Mouse (Mus musculus): ENCODE data around the gene Efcc1.

The Efcc1 gene

DNA sequence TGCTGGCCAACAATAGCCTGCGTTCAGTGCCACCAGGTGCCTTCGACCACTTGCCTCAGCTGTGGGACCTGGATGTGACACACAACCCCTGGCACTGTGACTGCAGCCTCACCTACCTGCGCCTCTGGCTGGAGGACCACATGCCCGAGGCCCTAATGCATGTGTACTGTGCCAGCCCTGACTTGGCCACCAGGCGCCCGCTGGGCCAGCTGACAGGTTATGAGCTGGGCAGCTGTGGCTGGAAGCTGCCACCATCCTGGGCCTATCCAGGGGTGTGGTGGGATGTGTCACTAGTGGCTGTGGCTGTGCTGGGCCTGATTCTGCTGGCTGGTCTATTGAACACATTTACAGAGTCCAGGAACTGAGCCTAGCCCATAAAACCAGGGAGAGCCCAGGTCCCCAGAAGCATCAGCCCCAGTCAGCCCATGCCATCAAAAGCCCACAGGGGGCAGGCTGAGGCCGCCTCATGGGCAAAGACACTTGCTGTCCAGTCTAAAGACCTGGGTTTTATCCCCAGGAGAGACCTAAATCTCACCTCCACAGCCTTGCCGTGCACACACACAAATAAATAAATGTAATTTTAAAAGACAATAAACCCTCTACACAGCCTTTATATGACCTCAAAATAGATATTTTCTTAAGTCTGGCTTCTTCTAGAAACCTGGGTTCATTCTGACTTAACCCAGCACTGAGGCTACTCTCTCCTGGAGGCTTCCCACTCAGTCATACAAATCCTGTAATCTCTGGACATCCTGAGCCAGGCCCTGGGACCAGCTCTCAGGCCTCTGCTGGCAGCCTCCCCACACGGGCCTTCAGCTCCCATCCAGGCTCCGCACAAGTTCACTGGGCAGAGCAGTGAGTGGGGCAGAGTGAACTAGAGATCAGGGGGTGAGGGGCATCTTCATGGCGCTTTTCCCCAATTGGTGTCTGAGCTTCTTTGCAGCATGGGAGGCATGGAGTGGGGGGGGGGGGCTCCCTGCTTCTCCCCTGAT lies 48.8 kb downstream of the Efcc1 start:
- peak; percentile 23 for DNase-seq

DNA sequence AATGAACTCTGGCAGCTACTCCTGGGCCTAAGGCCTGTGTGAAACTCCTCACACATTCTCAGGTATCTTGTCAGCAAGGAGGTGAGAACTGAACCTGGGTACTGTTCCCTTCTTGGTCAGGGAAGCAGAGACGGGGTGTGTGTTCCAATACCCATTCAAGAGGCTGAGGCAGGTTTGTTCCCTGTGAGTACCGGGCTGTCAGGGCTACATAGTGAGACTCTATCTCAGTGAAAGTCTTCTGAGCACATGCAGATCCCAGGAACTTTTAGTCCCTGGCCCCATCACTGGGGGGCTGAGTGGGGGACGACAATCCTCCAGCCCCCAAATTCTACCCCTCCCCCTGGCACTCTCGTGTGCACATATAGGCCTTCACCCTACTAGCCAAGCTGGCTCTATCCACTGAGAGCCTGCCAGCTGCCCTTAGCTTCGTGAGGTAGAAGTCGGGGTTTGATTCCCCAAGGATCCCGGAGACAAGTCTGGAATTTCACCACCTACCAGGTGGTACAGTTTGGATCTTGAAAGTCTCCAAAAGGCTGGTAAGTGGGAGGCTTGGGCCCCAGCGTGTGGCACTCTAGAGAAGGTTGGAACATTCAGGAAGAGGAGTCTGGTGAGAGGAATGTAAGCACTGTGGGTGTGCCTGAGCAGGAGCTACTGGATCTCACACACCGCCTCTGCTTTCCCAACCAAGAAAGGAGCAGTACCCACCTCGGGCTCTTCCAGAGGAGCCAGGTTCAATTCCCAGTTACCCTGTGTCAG lies 50.1 kb downstream of the Efcc1 start:
- DNase-seq = no peak

DNA sequence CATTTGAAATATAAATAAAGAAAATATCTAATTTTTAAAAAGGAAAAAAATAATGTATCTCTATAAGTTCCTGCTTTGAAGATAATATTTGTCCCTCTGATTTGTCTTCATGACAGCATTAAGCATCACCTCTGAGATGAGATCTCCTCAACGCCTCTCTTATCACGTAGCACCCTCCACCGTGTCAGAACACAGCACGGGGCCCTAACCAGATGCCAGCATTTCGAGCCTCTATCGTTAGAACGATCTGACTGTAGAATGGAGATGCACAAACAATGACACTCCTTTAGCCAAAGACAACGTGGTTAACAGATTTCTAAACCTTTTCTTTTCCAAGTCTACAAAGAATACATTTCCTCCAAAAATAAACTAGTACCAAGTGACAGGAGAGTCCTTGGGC lies 53.4 kb downstream of the Efcc1 start:
- no peak for DNase-seq

DNA sequence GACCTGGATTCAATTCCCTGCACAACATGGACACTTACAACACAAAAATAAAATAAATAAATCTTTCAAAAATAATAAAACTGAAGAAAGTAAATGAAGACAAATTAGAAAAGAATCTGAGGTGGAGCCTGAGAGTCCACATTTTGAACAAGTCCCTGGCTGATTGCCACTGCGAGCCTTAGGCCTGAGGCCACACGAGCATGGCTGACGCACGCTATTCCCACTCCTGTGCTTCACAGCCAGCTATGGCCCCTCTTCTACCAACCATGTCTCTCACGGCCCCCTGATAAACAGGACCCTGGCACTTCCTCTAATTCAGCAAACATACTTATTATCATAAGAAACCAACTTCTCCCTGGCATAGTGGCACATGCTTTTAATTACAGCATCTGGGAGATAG lies 56.0 kb downstream of the Efcc1 start:
- DNase-seq = peak; percentile 15

DNA sequence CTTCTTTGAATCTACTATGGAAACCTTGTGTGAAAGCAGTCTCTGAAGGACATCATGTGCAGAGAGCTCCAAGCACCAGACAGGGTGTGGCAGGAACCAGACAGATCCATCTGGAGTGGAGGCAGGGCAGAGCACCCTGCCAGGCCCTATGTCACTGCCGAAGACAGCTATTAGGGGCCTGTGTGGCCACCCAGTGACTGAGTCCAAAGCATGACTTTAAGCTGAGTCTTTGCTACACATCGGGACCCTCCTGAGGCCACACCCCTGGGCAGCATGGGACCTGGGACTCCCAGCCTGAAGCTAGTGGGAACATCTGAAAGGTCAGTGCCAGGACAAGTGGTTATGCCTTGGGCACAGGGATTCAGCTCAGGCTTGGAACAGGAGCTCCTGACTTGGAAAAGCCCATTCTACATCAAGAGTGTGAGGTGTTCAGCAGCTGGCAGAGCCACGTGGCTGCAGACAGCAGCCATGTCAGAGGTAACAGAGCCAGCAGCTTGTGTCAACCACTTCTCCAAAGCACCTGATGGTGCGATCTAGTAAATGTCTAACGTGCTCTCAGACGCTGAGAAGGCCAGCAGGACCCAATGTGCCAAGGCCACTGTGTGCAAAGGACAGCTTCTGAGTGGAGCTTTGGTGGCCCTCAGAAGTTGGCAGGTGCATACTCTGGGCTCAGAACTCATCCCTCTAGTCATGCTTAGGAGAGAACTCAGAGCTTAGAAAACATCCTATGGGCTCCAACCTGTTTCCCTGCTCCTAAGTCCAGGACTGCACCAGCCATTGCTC lies 56.6 kb downstream of the Efcc1 start:
- peak; percentile 7 for DNase-seq

DNA sequence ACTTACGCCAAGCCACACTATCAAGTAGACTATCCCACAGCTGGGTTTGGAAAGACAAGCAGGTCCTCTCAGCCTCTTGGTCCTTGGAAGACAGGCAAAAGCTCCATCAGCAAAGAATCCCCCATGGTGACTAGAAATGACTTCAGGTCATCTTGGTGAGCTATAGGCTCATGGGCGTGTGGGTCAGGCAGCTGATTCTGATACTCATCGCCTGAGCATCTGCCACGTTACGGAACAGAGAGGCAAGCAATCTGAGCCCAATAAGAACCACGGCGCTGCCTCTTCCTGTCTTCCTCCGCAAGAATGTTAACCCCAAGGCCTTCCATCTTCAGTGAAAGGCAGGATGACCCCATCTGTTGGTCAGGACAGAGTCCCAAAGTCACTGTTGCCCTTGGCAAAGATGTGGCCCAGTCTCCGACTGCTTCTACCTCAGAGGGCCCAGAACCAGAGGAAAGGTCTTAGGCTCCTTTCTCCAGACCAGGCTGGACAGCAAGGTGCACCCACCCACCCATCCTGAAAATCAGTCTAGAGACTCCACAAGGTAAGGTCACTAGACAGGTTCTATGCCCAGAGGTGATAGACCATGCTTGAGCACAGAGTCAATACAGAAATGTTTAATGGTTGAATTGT lies 57.7 kb downstream of the Efcc1 start:
- DNase-seq = peak; percentile 3

DNA sequence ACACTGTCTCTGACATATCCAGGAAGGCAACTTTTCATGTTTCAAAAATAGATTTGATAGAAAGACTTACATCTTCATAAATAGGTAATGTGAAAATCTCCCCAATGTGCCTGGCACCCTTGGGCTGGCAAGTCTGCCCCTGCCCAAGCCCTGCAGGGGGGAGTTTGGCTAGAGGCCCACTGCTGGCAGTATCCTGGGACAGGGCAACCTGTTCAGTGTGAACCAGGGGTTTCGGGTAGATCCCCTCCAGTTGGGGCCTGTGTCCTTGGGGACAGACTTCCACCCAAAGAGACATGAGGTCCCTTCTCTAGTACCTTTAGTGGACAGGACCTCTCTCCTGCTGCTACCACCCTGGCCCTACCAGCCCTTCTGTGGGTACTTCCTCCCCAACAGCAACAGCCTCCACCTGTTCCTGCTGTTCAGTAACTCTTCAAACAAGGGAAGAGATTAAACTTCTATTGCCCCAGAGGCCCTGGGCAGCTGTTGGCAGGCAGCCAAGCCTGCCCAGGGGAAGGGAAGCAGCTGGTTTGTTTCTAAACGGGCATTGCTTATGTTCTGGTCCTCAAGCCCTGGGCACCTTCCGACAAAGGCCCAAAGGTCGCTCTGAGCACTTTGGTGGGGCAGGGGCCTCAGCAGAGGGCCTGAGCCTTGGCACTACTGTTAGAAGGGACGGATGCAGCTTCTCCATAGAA lies 58.4 kb downstream of the Efcc1 start:
- DNase-seq = peak; percentile 29

DNA sequence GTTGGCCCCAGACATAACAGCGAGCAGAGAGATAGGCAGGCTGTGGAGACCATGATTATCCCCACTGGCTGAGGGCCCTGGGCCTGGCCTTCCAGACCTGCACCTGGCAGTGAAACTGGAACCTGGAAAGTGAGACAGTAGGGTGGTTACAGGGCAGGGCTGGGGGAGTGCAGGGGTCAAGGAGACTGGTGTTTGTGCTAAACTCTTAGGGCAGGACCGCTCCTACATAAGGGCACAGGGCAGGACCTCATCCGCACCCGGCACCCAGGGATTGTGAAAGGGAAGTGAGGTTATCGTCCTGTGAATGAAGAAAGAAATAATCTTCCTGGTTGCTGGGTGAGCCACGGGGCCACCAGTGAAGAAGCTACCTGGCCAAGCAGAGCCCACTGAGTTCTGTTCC lies 59.1 kb downstream of the Efcc1 start:
- peak; percentile 5 for DNase-seq

DNA sequence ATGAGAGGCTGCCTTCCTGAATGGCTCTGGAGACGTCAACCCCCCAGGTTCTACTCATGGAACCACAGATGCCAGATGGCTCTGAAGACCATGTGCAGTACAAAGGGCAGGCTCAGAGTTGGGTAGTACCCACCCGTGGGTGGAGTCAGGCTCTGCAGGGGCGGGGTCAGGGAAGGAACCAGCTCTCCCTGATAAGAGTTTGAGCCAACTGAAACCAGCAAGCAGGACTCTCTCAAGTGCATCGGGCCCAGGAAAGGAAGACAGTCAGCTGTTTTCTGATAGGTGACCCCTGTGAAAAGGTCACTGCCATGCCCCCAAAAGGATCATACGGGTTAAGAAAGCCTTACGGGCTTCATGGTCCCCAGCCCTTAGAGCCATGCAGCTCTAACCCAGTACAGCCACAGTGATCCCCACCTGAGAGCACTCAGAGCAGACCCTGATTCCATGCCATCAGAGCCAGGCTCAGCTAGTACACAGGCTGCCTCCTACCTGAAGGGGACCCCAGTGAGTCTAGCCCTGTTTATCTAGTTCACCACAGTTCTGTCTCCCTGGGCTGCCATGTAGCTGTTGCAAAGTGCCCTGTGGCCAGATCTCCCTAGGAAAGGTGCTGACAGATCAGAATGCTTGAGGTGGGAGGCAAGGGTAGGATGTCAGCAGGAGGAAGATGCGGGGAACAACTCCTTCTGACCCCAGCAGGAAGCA lies 60.3 kb downstream of the Efcc1 start:
- peak; percentile 48 for DNase-seq

DNA sequence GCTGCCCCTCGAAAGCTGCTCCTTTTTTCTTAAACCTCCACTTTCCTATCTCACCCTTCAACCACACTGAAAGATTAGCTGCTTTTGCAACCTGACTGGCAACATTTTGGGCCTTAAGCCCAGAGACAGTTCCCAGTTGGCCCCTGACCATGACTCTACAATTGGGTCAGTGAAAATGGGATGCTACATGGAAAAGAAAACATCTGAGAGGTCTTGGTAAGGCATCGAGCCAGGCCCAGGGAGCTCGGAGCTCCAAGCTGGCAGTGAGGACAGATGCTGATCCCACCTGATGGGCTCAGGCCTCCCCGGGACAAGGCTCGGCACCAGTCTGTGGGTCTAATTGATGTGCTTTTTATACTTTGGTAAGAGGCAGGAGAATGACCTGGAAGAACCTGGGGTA lies 61.2 kb downstream of the Efcc1 start:
- DNase-seq = peak; percentile 51

DNA sequence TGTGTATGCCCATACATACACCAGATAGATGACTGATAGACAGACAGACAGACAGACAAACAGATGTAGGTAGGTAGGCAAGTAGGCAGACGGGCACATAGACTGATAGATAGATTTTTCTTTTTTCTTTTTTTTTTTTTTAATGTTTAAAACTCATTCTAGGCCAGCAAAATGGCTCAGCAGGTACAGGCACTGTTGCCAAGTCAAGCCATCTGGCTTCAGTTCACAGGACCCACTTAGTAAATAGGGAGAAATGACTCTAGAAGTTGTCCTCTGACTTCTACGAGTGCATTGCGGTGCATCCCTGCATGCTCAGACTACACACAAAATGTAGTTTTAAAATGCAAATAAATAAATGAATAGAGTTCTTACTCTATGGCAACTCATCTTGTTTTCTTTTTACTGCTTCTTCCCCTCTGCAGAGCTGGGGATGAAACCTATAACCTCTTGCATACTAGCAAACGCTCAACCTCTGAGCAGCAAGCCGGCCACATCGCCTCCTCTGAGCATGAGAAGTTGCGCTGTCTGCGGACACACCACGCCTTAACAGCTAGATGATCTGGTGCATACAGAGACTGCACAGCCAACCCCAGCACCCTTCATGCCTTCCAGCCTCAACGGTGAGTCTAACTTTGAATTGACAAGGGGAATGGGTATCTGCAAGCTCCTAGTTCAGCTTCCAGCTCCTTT lies 63.3 kb downstream of the Efcc1 start:
- peak; percentile 92 for DNase-seq

DNA sequence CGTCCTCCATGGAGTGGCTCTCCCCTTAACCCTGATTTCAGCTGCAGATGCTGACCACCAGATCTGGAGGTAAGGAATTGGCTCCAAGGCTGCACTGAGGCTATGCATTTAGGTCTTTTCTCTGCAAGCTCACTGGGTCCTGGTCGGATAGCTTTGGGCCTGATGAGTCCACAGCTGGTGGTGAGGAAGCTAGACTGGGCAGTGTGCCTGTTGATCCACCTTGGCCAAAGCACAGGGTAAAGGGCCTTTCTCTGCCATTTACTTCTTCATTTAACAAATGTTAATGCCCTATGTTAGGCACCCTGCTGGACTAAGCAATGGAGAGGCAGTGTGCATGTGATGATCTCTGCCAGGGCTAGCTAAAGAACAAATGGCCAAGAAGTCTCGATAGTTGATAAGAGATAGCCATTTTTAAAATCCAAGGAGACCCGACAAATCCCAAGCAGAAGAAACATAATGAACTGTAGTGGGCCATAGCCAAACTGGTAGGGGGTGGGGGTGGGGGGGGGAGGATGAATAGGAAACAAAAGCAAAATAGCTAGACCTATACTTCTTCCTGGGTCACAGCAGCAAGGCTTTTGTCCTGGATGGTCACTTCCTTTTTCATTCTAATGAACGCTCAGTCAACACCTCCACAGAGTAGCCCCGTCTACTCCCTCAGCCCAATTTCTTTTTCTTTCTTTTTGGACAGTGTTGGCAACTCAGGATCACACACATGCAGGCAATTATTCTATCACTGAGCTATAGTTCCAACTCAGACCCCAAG lies 64.9 kb downstream of the Efcc1 start:
- peak; percentile 81 for DNase-seq

DNA sequence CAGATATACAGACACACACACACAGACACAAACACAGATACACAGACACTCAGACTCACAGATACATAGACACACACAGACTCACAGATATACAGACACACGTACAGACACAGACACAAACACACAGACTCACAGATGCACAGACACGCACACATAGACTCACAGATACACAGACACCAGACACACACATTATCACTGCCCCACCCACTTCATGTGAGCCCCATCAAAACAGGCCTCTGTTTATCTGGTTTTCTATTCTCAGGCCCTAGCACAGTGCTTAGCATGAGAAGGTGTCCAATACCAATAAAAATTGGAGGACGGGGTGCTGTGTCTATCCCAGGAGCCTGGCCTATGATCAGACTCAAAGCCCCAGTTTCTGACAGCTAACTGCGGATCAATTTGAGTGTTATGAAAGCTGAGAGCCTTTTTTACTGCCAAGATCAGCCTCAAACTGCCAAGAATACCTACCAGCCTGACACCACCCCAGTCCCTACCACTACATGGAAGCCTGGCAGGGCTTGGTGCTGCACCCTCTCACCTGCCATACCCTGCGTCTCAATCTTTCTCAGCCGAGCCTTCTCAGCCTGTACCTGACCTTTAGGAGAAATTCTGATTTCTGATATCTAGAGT lies 65.7 kb downstream of the Efcc1 start:
- DNase-seq = no peak

DNA sequence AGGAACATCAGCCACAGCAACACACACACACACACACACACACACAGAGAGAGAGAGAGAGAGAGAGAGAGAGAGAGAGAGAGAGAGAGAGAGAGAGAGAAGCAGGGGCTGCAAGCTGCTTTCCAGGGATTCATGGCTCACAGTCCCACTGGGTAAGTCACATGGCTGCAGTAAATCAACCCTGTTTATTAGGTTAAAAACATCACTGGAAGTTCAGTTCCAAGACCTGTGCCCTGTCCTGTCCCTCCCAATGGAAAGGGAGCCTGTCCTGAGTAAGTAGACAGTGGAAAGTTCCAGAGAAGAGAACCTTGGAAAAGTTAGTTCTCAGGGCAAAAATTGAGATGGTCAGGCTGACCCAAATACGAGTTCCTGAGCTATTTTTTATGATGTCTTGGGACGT lies 66.7 kb downstream of the Efcc1 start:
- DNase-seq = no peak

DNA sequence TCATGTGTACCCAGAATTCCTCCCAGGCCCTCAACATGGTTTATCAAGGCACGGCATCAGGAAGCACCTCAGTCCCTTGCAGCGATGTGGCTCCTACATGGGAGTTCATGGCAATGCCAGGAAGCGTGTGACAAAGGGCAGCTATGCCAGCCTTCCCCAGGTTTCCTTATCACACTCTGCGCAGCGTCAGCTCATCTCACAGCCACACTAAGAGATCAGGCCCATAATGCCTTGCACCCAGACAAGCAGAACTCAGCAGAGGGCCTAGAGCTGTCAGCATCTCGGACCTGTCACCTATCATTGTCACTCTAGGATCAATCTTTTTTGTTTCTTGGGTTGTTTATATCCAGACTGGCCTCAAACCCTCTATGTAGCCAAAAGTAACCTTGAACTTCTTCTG lies 68.9 kb downstream of the Efcc1 start:
- DNase-seq = no peak

DNA sequence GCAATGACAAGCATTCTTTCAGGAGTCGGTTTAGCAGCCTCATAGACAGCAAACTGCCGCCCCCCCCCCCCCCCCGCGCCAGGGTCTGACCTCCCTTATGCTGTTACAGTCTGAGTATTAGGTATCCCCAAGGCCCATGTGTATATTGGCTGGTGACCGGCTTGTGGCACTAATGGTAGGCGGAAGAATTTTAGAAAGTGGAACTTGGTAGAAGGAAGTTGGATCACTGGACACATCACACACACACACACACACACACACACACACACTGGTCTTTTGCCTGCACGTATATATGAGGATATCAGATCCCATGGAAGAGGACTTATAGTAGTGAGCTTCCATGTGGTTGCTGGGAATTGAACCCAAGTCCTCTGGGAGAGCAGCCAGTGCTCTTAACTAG lies 71.8 kb downstream of the Efcc1 start:
- DNase-seq = no peak

DNA sequence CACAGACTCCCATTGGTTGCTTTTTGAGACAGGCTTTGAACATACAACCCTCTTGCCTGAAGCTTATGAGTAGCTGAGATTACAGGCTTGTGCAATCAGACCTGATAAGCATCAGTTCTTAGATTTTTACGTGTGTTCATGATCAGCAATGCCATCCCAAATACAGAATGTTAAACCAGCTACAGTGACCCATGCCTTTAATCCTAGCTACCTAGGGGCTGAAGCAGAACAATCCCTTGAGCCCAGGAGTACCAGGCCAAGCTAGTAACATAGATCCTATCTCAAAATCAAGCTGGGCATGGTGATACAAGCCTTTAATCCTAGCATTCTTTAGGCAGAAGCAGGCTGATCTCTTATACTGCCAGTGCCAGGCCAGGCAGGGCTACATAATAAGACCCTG lies 73.4 kb downstream of the Efcc1 start:
- DNase-seq = no peak

DNA sequence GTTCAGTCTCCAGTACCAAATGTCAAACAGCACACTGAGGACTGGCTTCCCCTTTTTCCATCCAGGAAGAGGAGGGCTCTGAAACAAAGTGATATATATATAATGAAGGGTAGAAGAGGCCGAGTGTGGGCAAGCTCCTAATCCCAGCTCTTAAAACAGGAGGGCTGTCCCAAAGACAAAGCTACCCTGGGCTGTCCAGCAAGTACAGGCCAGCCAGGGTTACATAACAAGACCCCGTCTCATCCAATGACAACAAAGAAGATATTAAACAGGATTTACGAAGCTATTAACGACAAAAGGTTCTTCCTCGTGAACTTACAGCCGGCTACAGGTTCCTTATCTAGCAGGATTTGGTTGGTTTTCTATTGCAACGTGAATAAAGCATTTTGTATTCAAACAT lies 74.2 kb downstream of the Efcc1 start:
- DNase-seq = no peak

DNA sequence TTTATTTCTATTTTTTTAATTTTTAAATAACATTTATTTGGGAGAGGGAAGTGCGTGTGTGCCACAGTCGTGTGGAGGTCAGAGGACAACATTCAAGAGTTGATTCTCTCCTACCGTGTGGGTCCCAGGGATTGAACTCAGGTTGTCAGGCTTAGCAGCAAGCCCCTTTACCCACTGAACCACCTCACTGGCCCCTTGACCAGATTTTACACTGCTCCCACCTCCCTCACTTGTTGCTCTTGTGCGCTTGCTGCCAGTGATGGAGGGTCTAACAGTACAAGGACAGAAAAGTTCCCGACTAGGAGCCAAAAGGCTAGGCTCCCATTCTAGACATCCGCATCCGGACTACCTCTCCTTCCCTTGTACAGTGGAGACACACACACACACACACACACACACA lies 74.8 kb downstream of the Efcc1 start:
- no peak for DNase-seq

Measured in cerebellum, adult 9-10 months (tissue).